Mouse (Mus musculus) naive thymus-derived CD4-positive, alpha-beta T cell, adult 2 months (primary cell): ENCODE data around the gene Cdcp1.
A peak's percentile ranks its signal among the peaks of the same experiment; 100 is the strongest.

Experiments used
- DNase-seq: peaks from one replicate; pipeline ENCODE4 v3.0.0-alpha.2; 2011; ENCODE audit warnings: low read depth

The Cdcp1 gene

DNA sequence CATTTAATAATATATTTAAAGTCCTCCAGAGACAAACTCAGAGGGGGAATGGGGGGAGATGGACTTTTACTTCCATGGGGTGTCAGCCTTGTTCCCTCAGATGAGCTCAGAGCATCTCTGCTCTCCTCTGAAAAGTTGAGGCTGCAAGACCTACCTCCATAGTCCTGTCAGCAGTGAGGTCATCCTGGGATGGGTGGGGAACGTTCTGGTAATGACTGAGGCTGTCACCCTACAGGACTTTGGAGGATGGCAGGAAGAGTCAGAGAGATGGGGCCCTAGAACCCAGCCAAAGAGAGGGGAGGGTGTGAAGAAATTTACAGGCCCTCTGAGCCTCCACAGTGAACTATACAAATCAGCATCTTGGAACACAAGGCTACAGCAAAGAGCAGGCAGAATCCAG lies 64.3 kb downstream of the Cdcp1 start:
- DNase-seq, result no peak

DNA sequence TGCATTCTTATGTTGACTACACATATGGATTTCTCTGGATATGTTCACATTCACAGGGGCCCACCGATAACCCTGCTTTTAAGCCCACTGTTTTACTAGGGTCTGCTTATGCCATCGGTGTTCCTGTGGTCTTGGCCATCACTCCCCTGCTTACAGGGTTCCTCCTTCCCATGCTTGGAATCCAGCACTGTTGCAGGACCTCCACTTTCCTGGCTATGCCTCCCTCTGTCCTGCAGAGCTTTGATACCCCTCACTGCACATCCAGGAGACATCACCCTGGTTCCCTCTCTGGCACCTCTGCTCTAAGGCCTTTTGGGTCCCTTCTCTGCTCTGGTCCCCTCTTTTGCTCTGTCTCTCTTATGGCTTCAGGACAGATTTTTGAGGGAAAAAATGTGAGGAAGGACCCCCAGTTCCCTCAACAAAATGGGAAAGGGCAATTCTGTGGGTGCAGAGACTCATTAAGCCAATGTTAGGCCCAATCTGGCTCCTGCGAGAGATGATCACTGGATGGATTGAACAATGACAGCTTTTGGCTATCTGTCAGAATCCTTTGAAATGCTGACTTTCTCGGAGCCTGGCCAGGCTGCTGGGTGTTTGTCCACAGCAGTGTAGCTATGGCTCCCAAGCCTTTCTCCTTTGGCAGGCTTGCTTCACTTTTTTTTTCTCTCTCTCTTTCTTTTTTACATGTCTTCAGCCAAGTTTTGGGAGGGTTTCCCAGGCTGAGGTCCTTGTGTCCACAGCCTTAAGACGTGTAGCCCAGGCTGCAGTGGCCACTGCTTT lies 65.4 kb downstream of the Cdcp1 start, which contains the start of gene Clec3b:
Gene Clec3b, plus strand, starts transcription at position 706 of the 780 bp plus-strand sequence.
- DNase-seq, result no peak

DNA sequence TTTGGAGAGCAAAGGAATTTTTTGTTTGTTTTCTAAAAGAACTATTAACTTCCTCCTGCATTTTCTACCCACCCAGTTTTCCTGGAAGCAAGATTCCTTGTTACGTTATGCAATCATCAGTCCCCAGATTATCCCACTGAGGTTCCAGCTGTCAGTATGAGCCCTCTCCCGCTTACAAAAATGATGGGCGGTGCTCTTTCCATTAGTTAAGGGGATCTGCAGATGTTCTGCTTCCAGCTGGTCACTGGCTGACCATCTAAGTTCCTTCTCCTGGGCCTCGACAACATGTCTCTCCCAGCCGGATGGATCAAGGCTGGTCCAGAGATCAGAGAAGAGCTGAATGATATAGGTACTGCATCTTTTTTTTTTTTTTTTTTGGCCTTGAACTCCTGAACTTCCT lies 67.4 kb downstream of the Cdcp1 start:
- no peak for DNase-seq

DNA sequence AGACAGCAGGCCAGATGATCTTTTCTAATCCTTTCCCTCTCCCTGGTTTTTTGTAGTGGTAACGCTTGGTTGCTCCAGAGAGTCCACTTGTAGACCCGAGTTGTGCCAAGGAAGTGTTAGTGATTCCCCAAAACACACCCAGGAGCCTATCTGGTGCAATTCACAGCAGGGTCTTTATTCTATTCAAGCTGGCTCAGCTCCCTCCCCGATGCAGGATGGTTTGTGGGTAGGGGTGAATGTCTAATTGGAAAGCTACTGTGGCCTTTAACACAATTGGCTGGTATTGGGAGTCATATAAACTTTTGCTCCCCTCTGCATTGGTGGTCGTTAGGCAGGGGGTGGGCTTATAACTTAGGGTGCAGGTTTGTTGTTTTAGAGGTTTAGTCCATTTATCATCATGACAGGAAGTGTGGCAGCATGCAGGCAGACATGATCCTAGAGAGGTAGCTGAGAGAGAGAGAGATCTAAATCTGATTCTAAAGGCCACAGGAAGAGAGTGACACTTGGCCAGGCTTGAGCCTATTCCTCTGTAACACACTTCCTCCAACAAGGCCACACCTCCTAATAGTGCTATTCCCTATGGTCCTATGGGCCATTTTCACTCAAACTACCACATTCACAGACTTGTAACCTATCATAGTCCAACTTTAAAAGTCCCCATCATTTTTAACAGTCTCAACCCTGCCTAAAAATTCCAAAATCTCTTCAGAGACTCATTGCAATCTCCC lies 75.8 kb downstream of the Cdcp1 start:
- no peak for DNase-seq

DNA sequence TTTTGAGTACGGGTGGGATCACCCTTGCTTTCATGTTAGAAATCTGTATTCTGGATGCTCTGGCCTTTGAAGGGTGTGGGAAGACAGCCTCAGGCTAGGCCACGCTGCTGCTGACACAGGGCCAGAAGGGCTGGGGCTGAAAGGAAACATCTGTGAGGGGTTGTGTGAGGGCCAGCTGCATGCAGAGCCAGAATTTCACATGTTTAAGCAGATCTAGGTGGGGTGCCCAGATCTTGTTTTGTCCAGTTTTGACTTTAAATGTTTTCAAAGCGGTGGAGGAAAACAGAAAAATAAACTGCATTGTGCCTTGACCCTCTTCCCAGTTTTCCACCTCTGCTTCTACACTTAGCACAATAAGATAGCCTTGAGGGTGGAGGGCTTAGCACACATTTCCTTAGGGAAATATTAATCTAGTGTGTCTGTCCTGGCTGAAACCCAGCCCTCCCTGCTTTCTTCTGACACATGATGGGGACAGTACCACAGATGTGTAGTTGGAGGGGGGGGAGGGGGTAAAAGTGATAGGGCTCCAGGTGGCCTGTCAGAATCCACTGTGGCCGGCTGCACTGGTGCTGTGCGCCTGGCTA lies 76.9 kb downstream of the Cdcp1 start:
- DNase-seq, result no peak

DNA sequence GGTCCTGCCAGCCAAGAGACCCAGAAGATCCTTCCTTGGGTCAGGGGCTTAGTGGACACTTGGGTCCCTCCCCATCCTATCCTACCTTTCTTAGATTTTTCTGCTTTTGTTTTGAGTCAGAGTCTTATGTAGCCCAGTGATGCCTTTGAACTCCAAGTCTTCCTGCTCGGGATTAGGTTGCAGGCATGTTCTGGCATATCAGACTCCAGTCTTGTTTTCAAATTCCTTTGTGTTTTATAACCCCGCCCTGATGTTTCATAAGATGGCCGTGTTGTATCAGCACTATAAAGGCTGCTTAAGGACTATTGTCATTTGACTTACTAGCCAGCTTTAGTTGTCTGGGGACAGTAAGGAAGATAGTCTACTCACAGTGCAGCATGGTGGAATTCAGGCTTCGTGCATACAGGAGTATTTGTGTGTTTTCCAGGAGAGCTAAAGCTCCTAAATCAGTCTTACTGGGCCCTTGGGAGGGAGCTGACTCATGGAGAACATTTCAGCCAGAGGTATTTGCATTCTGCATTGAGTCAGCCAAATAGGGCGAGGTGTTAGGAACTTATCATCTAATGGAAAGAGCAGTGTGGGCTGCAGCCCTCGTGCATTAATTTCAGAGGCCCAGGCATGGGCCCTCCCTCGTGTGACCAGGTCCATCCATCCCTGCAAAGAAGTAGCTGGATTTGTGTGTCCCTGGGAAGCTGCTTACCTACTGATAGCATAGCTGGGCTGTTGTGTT lies 78.7 kb downstream of the Cdcp1 start:
- no peak for DNase-seq

DNA sequence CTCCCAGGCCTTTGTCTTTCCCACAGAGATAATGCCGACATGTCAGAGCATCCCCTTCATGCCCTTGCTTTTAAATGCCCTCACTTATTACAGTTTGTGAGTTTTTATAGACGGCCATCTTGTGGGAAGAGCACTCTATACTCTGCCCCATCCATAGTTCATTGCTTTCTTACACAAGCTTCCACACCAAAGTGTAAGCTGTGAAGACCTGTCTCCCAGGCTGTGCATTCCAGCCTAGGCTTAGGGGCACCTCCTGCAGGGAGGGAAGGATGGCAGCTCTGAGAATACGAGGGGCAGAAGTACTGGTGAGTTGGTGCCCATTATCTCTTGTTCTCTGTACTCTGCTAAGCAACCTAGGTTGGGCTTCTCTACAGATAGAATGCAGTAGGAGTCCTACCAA lies 82.8 kb downstream of the Cdcp1 start:
- DNase-seq, result no peak

DNA sequence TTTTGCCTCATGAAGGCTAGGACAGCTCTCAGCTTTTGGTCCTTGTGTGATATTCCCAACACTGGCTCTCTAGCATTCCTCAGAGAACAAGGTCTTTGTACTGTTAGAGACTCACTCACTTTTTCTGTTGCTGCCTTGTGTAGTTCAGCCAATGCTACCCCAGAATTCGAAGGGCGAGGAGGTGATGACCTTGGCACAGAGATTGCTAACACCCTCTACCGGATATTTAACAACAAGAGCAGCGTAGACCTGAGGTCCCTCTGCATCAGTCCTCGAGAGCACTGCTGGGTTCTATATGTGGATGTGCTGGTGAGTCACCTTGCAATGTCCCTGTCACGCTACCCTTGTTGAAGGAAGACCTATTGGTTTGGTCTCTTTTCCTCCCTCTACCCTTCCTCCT lies 88.2 kb downstream of the Cdcp1 start:
- DNase-seq, result no peak

DNA sequence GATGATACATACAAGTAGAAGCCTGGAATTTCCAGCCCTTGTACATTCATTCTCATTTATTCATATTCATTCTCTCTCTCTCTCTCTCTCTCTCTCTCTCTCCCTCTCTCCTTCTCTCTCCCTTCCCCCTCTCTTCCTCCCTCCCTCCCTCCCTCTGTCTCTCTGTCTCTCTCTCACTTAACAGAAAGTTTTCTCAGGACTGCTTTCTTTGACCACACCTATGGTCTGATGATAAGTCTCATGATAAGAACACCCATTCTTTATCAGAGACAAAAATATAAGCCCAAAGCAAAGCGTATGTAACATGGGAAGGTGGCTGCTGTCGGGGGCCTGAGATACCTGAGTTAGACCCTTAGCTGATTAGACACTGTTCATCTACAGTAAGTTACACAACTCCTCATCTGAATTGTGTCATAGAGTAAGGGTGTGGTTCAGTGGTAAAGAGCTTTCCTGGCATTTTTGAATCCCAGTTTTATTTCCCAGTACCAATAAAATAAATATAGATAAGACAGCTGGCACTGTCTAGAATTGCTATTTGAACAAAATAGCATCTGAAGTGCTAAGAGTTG lies 91.3 kb downstream of the Cdcp1 start:
- no peak for DNase-seq

DNA sequence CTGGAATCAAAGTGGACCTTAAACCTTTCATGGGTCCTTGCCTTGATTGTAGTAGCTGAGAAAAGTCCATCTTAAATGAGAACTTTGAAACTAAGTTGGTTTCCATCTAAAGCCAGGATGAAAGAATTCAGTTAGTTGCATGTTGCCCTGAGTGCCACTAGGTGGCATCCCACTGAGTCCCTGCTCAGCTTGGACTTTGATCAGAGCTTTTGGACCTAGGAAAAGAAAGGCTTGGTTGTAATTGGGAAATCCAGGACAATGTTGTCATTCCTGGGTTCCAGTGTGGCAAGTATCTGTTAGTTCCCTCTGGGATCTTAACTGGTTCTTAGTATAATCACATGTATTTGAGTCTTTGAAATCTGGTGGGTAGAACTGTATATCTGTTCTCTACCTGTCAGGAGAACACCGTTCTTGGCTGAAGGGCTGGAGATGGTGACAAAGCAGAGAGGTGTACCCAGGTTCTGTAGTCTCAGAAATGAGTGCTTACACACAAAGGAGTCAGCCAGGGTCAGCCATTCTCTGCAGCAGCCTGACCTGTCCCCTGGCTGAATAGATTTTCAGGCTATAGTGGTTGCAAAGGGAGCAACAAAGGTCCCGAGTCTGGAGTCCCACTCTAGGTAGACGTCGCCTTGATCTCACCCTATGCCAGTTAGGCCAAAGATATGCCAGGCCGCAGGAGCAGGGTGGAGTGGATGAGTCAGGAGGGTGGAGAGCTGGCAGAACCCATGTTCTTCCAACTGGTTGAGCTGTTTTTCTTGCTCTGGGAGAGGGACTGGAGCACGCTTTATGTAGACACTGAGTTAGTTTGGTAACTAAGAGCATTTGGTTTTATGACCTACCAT lies 92.0 kb downstream of the Cdcp1 start:
- DNase-seq, result peak; percentile 47

DNA sequence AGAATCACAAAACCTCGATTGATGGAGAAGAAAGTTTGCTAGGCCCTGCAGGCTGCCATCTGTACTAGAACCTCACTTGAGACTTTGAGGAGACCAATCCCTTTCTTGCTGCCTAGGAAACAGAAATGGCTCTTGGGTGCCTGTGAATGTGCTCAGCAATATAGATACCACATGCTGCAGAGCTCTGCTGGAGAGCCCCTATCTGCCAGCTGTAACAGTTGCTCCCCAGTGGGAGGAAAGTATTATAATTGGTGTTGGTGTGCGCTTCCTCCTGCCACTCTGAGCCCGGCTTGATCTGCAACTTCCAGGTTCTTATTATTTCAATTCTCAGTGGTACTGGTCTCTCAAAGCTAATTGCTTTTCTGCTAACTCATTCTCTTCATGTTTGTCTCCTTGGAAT lies 92.8 kb downstream of the Cdcp1 start:
- DNase-seq, result no peak
